Mouse (Mus musculus) right cerebral cortex, postnatal 4 days (tissue): ENCODE measurements around the gene Lrrn1.

Experiments
- DNase-seq: peaks from one replicate; pipeline ENCODE4 v3.0.0-alpha.2; 2022

Lrrn1 gene

DNA sequence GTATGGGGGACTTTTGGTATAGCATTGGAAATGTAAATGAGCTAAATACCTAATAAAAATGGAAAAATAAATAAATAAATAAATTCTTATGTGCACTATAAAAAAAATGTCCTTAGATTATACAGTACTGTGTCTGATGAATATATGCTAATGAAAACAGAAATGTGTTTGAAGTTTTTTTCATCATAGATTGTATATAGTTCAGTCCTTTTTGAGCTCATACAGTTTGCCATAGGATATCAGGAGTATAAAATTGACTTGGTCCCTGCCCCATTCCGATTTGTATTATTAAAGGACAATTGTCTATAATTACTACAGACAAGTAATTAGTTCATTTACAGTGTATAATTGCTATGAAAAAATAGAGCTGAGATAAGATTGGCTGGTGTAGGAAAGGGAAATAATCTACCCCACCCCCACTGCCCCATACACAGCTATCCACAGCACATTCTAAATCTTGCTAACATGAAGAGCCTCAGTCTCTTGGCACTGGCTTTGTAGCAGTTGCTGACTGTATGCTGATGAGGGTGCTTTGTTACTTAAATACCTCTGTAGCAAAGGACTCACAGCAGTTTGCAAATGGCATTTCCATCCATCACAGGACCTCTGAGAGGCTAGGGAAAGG is 54.3 kb downstream of the Lrrn1 start:
- DNase-seq = no peak

DNA sequence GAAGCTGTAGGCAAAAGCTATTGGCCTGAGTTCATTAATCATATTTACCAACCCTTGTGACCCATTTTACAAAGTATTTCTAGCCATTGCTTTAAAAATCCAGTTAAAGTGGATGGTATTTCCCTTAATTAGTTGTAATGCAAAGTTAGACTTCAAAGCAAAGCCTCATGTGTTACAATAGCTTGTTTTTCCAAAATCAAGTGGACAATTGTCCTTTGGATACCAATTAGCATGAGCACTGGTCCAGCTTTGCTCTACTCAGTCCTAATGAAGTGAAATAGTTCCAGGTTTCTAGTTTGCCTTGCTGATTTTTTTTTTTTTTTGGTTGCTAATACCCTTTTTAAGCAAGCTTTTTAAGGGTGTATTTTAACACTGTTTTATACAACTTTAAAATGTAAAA is 75.6 kb downstream of the Lrrn1 start:
- DNase-seq = no peak

DNA sequence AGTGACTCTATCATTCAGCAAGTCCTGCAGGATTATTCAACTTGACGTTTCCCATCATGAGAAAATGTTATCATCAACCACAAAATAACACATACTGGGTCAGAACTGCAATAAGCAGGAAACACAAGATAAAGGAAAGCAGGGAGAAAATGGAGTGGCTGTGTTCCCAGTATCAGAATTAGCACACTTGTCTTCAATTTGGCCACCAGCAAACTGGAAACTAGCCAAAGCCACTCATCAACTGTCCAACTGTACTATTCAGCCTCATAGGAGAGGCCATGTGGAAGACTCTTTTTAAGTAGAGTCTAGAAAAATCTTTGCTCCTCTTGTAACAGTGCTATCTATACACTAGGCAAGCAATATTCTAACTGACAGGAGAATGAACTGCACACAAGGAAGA is 84.7 kb downstream of the Lrrn1 start:
- no peak for DNase-seq
